Mouse (Mus musculus): Measurements from ENCODE around the gene Rrm2. TPM values are rescaled to one million over a fixed set of nuclear protein-coding genes. Genes with fewer than 3 reads are reported as not detected.

Rrm2 gene
- total RNA-seq, 1 experiment from 2014 or later = 90.3 TPM

DNA sequence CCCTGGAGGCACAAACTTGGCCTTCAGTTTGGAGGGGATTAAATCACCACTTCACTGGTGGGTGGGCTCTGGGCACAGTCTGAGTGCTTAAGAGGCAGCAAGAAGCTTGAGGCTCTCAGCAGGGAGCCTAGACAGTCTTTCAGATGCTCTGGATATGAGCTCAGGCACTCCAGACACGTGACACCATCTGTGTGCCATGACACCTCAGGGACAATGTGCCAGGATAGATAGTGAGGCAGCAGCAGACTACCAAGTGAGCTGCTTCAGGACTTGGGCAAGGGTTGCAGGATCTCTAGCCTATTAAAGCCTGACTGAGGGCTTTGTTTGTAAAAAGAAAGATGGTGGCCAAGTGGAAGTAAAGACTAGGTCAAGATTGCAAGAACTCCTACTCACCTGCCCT is 36.3 kb downstream of the Rrm2 start:
- 0 out of 2 replicates have a peak, but pooled peaks have one; percentile 36 for ATAC-seq (replicated peaks; ENCODE audit: low read depth, poor library complexity, severe bottlenecking)

DNA sequence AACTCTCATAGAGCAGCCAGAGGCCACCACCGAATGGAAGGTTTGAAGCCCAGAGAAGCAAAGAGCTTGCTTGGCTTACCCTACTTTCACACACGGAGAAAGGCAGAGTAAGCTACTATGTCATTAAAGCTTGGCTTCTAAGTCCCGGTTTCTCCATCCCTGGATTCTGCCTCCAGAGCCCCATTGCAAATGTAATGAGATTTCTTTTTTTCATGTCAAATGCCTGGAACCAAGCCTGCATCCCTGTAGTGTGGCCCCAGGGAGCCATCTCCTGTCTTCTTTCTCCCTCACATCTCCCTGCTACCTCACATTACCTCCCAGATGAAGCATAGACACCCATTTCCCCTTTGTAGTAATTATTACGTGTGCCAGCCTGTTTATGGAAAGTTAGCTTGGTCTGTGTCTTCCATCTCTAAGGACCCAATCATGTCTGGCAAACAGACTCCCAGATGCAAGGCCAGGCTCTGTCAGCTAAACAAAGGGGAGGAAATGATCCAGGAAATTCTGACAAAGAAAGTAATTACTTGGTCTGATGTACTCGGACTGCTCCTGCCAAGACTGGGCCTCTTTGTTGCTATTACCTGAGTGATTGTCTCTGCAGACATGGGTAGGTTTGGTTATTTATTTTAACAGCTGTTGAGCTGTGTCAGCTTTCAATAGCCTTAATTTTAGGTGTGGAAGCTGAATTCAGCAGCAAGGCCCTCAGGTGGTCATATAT is 38.7 kb downstream of the Rrm2 start:
- no peak for ATAC-seq (replicated peaks; ENCODE audit: low read depth, poor library complexity, severe bottlenecking)

DNA sequence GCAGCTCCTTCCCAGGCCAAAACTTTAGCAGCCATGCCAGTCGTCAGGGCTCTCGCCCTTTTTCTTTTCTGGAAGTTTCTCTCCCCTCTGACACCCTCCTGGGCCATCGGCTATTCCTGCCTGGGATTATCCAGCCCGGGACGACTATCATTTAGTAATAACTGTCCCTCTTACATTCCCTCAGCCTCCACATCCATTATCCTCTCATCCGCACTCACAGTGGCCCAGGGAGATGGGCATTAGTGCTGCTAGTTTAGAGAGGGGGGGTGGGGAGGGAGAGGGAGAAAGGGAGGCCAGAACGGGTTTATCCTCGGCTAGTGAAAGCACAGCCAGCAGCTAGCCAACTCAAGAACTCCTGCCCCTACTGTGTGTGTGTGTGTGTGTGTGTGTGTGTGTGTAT is 39.3 kb downstream of the Rrm2 start:
- ATAC-seq (replicated peaks; ENCODE audit: low read depth, poor library complexity, severe bottlenecking) = no peak

DNA sequence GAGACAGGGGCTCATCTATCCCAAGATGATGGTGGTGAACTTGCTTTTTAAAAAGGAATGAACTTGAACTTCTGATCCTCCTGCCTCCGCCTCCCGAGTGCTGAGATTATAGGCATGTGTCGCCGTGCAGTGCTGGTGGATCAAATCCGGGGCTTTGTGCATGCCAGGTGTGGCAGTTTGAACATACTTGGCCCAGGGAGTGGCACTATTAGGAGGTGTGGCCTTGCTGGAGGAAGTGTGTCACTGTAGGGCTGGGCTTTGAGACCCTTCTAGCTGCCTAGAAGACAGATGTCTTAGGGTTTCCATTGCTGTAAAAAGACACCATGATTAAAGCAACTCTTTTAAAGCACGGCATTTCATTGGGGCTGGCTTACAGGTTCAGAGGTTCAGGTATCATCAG is 42.5 kb downstream of the Rrm2 start:
- no peak for ATAC-seq (replicated peaks; ENCODE audit: low read depth, poor library complexity, severe bottlenecking)

DNA sequence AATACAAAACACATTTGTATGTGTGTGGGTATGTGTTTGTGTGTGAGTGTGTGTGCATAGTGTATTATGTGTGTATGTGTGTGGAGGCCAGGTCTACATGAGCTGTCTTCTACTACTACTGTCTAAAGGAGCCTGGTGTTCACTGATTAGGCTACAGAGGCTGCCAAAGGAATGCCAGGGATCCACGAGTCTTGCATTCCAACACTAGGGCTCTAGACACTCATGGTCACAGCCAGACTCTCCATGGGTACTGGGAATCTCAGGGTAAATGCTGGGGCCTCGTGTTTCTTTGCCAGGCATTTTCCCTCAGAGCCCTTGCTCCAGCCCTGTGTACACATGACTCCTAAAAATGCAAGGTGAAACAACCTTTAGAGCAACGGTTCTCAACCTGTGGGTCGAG is 45.6 kb downstream of the Rrm2 start:
- ATAC-seq (replicated peaks; ENCODE audit: low read depth, poor library complexity, severe bottlenecking) = no peak

DNA sequence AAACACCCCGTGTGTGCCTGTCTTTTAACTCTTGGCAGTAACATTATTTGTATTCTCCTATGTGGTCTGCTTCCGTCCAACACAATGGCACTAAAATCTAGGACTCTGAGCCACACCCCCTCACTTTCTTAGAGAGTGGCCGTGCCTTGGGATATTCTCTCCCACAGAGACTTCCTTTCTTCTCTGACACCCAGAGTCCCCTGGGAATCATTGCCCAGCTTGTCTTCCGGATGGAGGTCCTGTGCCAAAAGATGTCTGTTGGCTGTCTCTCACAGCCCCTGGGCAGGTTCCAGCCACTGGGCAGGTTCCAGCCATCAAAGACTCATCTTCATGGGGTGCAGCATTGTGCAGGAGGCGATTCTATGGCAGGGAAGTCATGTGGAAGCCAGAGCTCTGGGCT is 46.7 kb downstream of the Rrm2 start:
- ATAC-seq (replicated peaks; ENCODE audit: low read depth, poor library complexity, severe bottlenecking) = no peak

DNA sequence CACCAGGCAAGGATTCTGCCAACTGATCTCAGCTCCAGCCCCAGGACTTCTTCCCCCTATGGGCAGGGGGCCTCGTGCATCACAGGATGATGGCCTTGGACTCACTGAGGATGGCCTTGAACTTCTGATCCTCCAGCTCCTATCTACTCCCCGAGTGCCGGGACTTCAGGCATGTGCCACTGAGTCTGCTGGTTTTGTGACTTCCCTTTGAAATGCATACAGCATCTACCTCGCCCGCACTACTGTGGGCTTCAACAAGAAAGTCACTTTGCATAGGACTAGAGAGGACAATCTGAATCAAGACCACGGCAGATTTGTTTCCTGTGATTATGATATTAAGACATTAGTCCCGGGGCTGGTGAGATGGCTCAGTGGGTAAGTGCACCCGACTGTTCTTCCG is 47.4 kb downstream of the Rrm2 start:
- ATAC-seq (replicated peaks; ENCODE audit: low read depth, poor library complexity, severe bottlenecking) = no peak

DNA sequence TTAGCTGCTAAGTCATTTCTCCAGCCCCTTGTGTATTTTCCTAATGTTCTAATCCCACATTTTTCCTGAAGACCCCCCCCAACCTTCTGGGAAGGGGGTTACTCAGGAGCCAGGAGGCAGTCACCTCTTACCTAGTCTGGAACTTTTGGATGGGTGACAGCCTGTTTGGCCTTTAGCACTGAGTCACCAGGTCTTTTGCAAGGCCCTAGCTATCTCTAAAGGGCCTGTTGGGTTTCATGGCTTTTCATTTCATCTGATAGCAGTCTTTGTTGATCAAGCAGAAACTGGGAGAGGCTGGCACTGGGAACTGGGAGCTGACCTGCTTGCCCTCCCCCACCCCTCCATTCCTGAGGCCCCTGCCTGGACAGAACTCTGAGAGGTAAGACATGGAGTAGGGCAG is 49.3 kb downstream of the Rrm2 start:
- no peak for ATAC-seq (replicated peaks; ENCODE audit: low read depth, poor library complexity, severe bottlenecking)

DNA sequence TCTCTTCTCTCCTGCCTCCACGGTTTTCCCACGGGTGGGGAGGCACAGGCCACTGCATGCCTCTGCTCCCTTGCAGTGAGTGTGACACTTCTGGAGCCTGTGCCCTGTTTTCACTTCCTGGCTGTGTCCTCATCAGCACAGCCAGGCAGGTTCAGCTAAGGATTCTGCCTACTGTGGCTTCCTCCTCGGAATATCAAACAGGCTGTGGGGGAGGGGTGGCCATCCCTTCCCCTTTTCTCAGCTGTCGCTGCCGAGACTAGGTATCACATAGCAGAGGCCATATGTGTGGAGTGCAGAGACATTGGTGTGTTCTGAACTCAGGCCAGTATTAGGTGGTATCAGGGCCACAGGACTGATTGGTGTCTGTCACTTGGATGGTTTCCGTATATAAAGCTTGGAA is 50.3 kb downstream of the Rrm2 start:
- ATAC-seq (replicated peaks; ENCODE audit: low read depth, poor library complexity, severe bottlenecking) = peak; percentile 94

DNA sequence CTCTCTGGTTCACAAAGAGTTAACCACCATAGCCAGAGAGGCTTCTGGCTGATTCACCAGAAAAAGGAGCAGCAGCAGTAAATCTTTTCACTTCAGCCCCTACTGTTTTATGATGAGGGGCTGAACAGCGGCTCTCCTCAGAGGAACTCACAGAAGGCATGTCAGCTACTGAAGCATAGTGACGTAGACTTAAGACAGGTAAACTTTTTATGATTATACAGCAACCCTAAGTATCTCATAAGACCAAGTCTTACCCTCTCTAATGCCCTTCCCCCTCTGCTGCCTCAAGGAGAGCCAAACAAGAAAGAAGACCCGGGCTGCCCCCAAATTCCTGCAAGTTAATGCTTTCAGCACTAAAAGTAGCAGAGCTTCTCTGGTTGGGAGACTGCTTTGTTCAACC is 54.2 kb downstream of the Rrm2 start:
- no peak for ATAC-seq (replicated peaks; ENCODE audit: low read depth, poor library complexity, severe bottlenecking)

Other genes with a start within 250 kb of the Rrm2 start
- 43.9 and 45.0 TPM in 2 replicates for gene Taf1b, start 209.9 kb upstream of the Rrm2 start, total RNA-seq (2017)
- gene Grhl1, start 136.0 kb upstream of the Rrm2 start, total RNA-seq (2017) = 0.59 TPM in 1 of 2 replicates, not detected in the other
- 13.3 and 24.8 TPM in 2 replicates for gene Klf11, start 57.0 kb upstream of the Rrm2 start, total RNA-seq (2017)
- 0.41 TPM in 1 of 2 replicates, not detected in the other for gene Cys1, start 26.4 kb upstream of the Rrm2 start, total RNA-seq (2017)
- 8.0 and 9.0 TPM in 2 replicates for gene Mboat2, start 122.6 kb downstream of the Rrm2 start, total RNA-seq (2017)

Measured in common myeloid progenitor, adult 5-6 weeks (primary cell).